Mouse (Mus musculus) midbrain, postnatal 0 days (tissue): Measurements from ENCODE around the gene Snca. TPM values are rescaled to one million over a fixed set of nuclear protein-coding genes. Genes with fewer than 3 reads are reported as not detected.
"Not testable (repeated sequence)": the region's sequence is repeated elsewhere in the genome, so short reads cannot be mapped to it uniquely, and the experiment has no call there.

Experiments
- ATAC-seq: fragments of 200-750 bp; cut with Nextera tagmentation; 2 replicates; pipeline ENCODE4 v1.8.0; 2017; ENCODE audit warnings: moderate number of reproducible peaks, mild to moderate bottlenecking, moderate TSS enrichment, moderate library complexity; ENCODE audit not compliant: low FRiP score
- DNase-seq: peaks from one replicate; pipeline ENCODE4 v3.0.0-alpha.2; 2015; ENCODE audit warnings: low spot score
- H3K27ac ChIP-seq: fragments of 300-500 bp; sonication (generic); 2 replicates; pipeline ENCODE4 v1.5.1; 2014; ENCODE audit warnings: low read depth, mild to moderate bottlenecking, low read length, mixed read lengths
- H3K27me3 ChIP-seq: fragments of 300-500 bp; sonication (generic); 2 replicates; pipeline ENCODE4 v1.6.1; 2014; ENCODE audit warnings: low read length, control low read depth, mixed read lengths; ENCODE audit not compliant: insufficient read depth
- H3K36me3 ChIP-seq: fragments of 300-500 bp; sonication (generic); 2 replicates; pipeline ENCODE4 v1.6.1; 2014; ENCODE audit warnings: low read length, control low read depth, mixed read lengths; ENCODE audit not compliant: insufficient read depth
- H3K4me1 ChIP-seq: fragments of 300-500 bp; sonication (generic); 2 replicates; pipeline ENCODE4 v1.6.1; 2014; ENCODE audit warnings: mild to moderate bottlenecking, control low read depth, antibody characterized with exemption, low read length, mixed read lengths; ENCODE audit not compliant: insufficient read depth
- H3K4me2 ChIP-seq: fragments of 300-500 bp; sonication (generic); 2 replicates; pipeline ENCODE4 v1.6.1; 2014; ENCODE audit warnings: low read depth, mild to moderate bottlenecking, low read length, mixed read lengths; ENCODE audit not compliant: poor library complexity, severe bottlenecking
- H3K4me3 ChIP-seq: fragments of 300-500 bp; sonication (generic); 2 replicates; pipeline ENCODE4 v1.5.1; 2014; ENCODE audit warnings: low read depth, mild to moderate bottlenecking, low read length, moderate library complexity
- H3K9ac ChIP-seq: fragments of 300-500 bp; sonication (generic); replicated peaks from 2 replicates; pipeline ENCODE4 v1.6.1; 2014; ENCODE audit warnings: mild to moderate bottlenecking, low read length, moderate library complexity, mixed read lengths; ENCODE audit not compliant: poor library complexity, severe bottlenecking
- H3K9me3 ChIP-seq: fragments of 300-500 bp; sonication (generic); 2 replicates; pipeline ENCODE4 v1.6.1; 2016; ENCODE audit warnings: low read length, control low read depth
- CTCF ChIP-seq: IDR thresholded peaks from 2 replicates; pipeline ENCODE4 v1.5.1; 2016; ENCODE audit warnings: antibody characterized with exemption, mild to moderate bottlenecking
- WGBS: fragments of 180-500 bp; shearing (Covaris S2); extraction: QIAGEN DNeasy Blood & Tissue Kit; methylation state at CpG from one replicate; pipeline ENCODE4 v1.1.7; 2014; 5-methylcytosine and 5-hydroxymethylcytosine counted together
- polyA plus RNA-seq: library from polyadenylated mRNA; unstranded; fragments of >200 nt; fragmentation: Nextera tagmentation; extraction: Ambion mirVana; gene quantifications from 2 replicates; pipeline ENCODE4 v1.2.1, GENCODE M21; 2015
- total RNA-seq: library from RNA; depleted of rRNA; stranded (reverse); fragments of >200 nt; gene quantifications from 2 replicates; pipeline ENCODE4 v1.2.3, GENCODE M21; 2014; rRNA removed

Snca gene
- total and polyA plus RNA-seq, 2 experiments from 2014 or later: 155 to 337 TPM

- Histone ChIP-seq H3K9me3 (no peaks in the 10 kb centered on the region), H3K27ac (no peak overlapping the region), H3K27me3 (no peaks in the 10 kb centered on the region), H3K4me1 (no peaks in the 10 kb centered on the region), H3K4me3 (no peak overlapping the region), H3K36me3 (no peaks in the 10 kb centered on the region), H3K4me2 (no peak overlapping the region), H3K9ac (no peak overlapping the region)
- TF ChIP-seq CTCF: no peak
- ATAC-seq (no peak), DNase-seq (no peak)
- 79% methylated on average over 2 of the region's 2 CpGs for WGBS
Observed at GRCm38 (mm10) chr6:60698072-60698471, 131.6 kb downstream of the Snca start.

DNA sequence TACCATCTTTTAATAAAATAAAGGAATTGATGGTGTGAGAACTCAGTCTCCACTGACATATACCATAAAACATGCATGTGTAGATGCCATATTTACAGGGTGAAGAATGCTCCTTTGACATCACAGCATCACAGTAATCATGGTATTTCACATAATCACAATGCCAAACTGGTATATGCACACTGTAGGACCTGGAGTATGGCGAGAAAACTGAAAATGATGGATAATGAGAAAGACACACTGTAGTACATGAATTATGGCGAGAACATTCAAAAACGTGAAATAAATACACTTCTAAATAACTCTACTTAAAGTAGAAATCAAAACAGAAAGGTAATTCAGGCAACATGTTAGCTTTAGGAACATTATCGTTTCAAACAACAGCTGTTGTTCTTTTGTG lies 142.6 kb downstream of the Snca start:
- not testable (repeated sequence) for H3K4me1 ChIP-seq, H3K36me3 ChIP-seq, H3K4me2 ChIP-seq, H3K27ac ChIP-seq, ATAC-seq, H3K9me3 ChIP-seq, DNase-seq, H3K4me3 ChIP-seq, H3K9ac ChIP-seq, H3K27me3 ChIP-seq
- 85% methylated on average over 4 of the region's 4 CpGs for WGBS

DNA sequence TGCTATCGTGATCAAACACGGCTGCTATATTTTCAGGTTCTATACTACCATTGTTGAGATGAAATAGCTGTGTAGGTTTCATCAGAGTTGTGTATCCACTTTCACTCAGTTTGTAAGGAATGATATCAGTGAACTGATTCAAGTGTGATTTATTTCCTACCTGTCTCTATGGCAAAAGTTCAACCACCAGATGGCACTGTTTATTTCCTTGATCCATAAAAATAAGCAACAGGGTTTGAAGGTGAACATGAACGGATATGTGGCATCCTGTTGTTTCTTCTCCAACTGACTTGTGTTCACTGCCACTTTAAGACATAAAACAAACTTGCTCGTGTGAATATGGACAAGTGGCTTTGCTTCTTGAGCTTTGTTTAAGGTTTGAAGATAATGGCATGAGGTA lies 147.4 kb downstream of the Snca start:
- 47% methylated on average over 4 of the region's 4 CpGs for WGBS
- Histone ChIP-seq H3K27ac (no peak overlapping the region), H3K4me2 (no peak overlapping the region), H3K9ac (no peak overlapping the region), H3K36me3 (no peaks in the 10 kb centered on the region), H3K4me1 (no peaks in the 10 kb centered on the region), H3K4me3 (no peak overlapping the region), H3K9me3 (no peaks in the 10 kb centered on the region), H3K27me3 (no peaks in the 10 kb centered on the region)
- DNase-seq (peak; percentile 82), ATAC-seq (0 out of 2 replicates have a peak, but pooled peaks have one; percentile 5)
- peak; percentile 82 for TF ChIP-seq CTCF

Other genes with a start within 250 kb of the Snca start
- 1.5 and 1.6 TPM in 2 replicates for gene Mmrn1, start 95.1 kb upstream of the Snca start, total RNA-seq
- 0.88 and 1.0 TPM in 2 replicates for gene Mmrn1, start 95.1 kb upstream of the Snca start, polyA plus RNA-seq